Mouse (Mus musculus) small intestine, adult 2 months (tissue): ENCODE data around the gene Ago4.

ENCODE experiments used
- CTCF ChIP-seq: fragments of 200-500 bp; IDR thresholded peaks from 2 replicates; pipeline ENCODE4 v1.5.1; 2012; ENCODE audit warnings: low read depth, mild to moderate bottlenecking, control low read depth, inconsistent platforms, low read length, moderate library complexity, mixed read lengths; ENCODE audit not compliant: insufficient replicate concordance, insufficient read length; ENCODE audit errors: extremely low read depth
- POLR2A ChIP-seq: fragments of 200-500 bp; IDR thresholded peaks from 2 replicates; pipeline ENCODE4 v1.6.1; 2012; ENCODE audit warnings: low read depth, mild to moderate bottlenecking, control low read depth, inconsistent platforms, low read length, moderate library complexity

GRCm38 (mm10) chr4:126495453-126495852, 37.8 kb downstream of the Ago4 start:
- TF ChIP-seq POLR2A, result no peak
- TF ChIP-seq CTCF, result no peak
